Mouse (Mus musculus) testis, postnatal 10 days (tissue): ENCODE data around the gene Ngef.

Experiments
- DNase-seq: peaks from one replicate; pipeline ENCODE4 v3.0.0; 2021; ENCODE audit warnings: low spot score

Gene Ngef

GRCm38 (mm10) chr1:87573800-87574215 lies at the start of gene Ngef:
Gene Ngef (minus strand): TSS chr1:87573870.
- DNase-seq, result no peak

DNA sequence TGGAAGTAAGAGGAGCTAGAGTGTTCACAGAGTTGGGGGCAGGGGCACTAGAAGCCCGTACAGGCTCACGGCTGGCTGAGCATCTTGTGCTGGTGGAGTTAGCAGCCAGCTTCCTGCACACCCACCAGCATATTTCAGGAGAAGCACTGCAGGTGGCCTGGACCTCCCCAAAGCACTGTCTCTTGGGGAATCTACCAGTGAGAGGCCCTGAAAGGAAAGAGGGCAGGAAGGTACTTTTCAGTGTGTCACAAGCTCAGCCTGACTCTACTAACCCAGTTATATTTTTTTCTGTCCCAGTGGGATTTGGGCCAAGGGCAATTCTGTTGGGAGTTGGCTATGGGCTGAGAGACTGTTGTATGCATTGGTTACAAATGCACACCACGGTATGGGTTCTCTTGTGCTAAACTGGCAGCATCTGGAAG lies 48.2 kb upstream of the Ngef start:
- no peak for DNase-seq

GRCm38 (mm10) chr1:87621146-87621857 lies 47.6 kb upstream of the Ngef start:
- no peak for DNase-seq

- no peak for DNase-seq
Measured at GRCm38 (mm10) chr1:87620693-87621092, 47.0 kb upstream of the Ngef start.

GRCm38 (mm10) chr1:87620211-87620668 lies 46.6 kb upstream of the Ngef start, which contains the start of gene Inpp5d:
Gene Inpp5d (plus strand): TSS chr1:87620312.
- DNase-seq, result no peak

- peak; percentile 54 for DNase-seq
Measured at GRCm38 (mm10) chr1:87614576-87615295, 41.1 kb upstream of the Ngef start.

GRCm38 (mm10) chr1:87608416-87609046 lies 34.9 kb upstream of the Ngef start:
- DNase-seq, result peak; percentile 81

GRCm38 (mm10) chr1:87607385-87608091 lies 33.9 kb upstream of the Ngef start:
- no peak for DNase-seq

DNA sequence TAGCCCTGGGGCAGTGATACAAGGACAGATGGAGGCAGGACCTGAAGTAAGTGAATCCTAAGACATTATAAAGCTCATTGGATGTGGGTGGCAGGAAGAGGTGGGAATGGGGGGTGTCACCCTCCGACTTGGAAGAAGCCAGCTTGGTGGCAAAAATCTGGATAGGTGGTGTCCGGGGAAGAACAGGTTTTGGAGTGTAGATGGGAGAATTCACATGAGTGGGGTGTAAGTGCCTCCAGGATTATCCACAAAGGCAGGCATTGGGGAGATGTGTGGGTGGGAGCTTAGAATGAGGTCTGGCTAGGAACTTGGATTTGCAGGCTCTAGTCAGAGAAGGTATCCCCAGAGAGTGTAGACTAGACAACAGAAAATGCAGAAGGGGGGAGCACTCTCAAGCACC lies 31.6 kb upstream of the Ngef start:
- no peak for DNase-seq

DNA sequence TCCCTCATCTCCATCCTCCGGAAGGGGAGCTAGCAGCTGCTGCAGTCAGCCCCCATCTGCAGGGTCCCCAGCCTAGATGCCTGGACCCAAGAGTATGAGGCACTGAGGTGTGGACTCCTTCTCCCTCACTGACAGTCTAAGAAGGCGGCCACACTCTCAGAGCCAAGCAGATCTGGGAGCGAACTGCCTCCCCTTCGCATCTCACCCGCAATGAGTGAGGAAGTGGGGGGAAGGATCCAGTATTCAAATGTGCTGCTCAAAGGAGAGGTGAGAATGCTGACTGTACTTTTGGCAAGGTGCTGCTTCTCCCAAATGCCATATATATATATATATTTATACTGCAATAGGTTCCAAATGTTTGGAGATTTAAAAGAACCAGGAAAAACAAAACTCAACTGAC lies 29.7 kb upstream of the Ngef start:
- DNase-seq, result no peak

GRCm38 (mm10) chr1:87601801-87602200 lies 28.1 kb upstream of the Ngef start:
- DNase-seq, result no peak

GRCm38 (mm10) chr1:87600533-87600932 lies 26.9 kb upstream of the Ngef start:
- no peak for DNase-seq

DNA sequence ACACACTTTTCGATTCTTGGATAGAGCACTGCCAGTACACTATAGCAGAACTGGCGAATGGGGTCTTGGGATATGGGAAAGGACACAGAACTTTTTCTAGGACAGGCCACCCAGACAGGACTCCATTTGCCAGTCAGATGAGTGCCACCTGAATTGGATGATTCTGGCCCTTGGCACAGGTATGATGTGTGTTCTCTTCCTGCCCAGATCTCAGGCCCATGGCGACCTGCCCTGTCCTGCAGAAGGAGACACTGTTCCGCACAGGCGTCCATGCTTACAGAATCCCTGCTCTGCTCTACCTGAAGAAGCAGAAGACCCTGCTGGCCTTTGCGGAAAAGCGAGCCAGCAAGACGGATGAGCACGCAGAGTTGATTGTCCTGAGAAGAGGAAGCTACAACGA lies 21.0 kb upstream of the Ngef start:
- no peak for DNase-seq

DNA sequence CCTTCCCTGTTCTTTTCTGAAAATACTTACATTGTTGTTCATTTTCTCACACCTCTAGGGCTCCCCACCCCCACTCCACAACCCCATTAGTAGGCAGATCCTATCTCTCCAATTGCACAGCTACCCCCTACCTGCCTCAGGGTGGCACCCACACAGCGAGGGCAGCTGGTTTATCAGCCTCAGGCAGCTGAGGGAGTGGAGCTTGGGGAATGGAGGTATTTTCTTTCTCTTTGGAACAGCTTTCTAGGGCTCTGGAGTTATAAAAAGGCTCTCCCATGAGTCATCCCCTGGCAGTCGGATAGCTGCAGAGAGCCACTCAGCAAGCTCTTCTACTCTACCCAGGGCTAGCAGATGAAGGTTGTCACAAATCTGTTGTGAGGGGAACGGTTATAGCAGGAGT lies 20.6 kb upstream of the Ngef start:
- DNase-seq, result no peak

GRCm38 (mm10) chr1:87589980-87590379 lies 16.3 kb upstream of the Ngef start:
- no peak for DNase-seq

DNA sequence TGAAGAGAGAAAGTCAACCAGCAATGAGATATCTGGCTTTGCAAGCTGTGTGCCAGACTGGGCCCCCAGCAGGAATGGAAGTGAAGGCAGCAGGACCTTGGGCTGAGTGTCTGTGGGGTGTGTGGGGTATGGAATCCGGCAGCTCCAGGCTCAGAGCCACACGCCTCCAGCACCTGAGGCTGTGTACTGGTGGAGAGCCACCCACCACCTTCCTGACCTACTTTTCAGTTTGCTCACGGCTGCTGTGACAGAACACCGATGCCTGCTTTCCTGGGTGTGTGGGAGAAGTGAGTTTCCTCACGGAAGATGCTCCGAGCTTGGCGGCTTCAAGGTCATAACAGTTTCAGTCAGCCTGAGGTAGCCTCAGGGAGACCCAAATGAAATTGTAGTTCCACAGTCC lies 15.5 kb upstream of the Ngef start:
- no peak for DNase-seq

DNA sequence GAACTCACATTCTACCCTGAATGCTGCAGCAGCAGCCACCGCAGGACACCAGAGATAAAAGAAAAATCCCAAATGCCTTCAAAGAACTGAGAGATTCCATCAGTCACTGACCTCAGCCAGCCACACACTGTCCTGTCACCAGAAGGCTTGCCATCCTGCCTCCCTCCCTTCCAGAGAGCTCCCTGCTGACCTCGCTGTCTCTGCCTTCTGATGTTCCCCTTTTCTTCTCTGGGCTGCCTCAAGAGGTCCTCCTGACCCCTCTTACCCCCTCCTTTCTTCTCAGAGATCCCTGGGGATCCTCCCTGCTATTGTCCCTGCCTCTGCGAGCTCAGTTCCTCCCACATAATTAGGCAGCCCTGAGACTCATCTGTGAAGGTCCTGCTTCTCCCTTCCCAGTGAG lies 7.2 kb upstream of the Ngef start:
- no peak for DNase-seq

- DNase-seq, result no peak
Measured at GRCm38 (mm10) chr1:87578965-87579364, 5.3 kb upstream of the Ngef start.

- DNase-seq, result peak; percentile 58
Measured at GRCm38 (mm10) chr1:87574785-87575184, 1.1 kb upstream of the Ngef start.

DNA sequence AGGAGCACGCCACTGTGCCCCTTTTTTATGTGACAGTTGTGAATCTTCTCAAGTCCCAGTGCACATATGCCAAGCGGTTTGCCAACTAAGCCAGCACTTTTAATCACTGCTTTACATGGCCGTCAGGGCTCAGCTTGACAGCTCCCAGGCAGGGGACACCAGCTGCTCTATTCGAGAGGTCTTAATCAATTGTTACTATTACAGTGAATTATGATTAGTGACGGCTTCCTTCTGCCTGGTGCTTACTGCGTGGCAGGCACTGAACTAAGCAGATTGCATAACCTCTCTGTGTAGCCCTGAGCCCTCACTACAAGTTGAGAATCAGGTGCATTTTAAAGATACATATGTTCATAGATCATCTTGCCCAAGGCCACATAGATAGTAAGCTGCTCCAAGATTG lies 683 bp upstream of the Ngef start:
- DNase-seq, result no peak

GRCm38 (mm10) chr1:87573261-87573660 lies 409 bp downstream of the Ngef start:
- no peak for DNase-seq

GRCm38 (mm10) chr1:87568398-87568797 lies 5.3 kb downstream of the Ngef start:
- DNase-seq, result no peak
